Mouse (Mus musculus): ENCODE measurements at regions not wholly inside any gene's neighbourhood (a gene's known extent, or its start where the extent isn't known, plus 50 kb on each side); places are given as distances from the start of the nearest gene placed in this dataset.

DNA sequence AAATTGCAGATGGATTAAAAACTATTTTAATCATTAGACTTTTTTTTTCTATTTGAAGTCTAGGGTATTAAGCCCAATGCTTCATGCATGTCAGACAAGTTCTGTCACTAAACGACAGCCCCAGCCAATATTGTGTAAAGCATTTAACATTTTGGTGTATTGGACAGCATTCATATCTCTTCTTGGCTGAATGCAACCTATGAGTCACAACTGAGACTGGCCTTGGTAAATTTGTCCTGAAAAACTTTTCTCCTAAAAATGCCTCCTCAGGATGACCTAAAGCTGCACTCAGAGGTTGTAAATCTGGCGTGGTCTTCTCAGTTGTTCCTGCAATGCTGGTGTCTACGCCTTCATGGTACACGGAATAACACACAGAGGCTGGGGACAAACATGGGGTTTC, 78.7 kb upstream of the Gpr141 start:
- Histone ChIP-seq H3K9ac (ENCODE audit: low read depth, low read length) (no peak overlapping the region), H3K9me3 (ENCODE audit: control insufficient read depth, low read length) (no peaks in the 10 kb centered on the region), H3K4me3 (ENCODE audit: low read length) (no peak overlapping the region), H3K4me2 (ENCODE audit: low read depth, low read length) (no peak overlapping the region), H3K36me3 (ENCODE audit: control insufficient read depth, insufficient read depth, low read length) (no peaks in the 10 kb centered on the region), H3K4me1 (ENCODE audit: control insufficient read depth, insufficient read depth, low read length) (no peaks in the 10 kb centered on the region), H3K27ac (ENCODE audit: low read length) (no peak overlapping the region), H3K27me3 (replicated peaks; ENCODE audit: control insufficient read depth, insufficient read depth, low read length) (no peaks in the 10 kb centered on the region)
- ATAC-seq: no peak
- WGBS: 82% methylated on average over 4 of the region's 4 CpGs

DNA sequence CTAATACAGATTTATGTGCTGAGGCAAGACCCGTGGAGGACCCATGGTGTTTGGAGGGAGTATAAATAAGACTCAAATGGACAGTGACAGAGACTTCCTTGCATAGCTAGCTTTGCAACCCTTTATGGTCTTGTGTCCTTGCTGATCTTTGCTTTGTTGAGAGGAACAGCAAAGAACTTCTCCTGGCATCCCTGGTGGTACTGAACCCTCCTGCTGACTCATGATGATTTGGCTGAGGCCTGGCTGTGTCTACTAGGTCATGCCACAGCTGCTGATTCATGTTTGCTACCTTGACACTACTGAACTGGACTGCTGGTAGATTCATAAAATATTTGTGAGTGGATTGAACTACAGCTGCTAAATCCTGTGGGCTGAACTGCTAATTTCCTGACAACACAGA, 73.1 kb upstream of the Gpr141 start:
- no peaks in the 10 kb centered on the region for H3K9me3 ChIP-seq (ENCODE audit: control insufficient read depth, low read length)
- 63% methylated on average over 1 of the region's 1 CpGs for WGBS
- H3K4me3 ChIP-seq (ENCODE audit: low read length): no peak overlapping the region
- H3K27me3 ChIP-seq (replicated peaks; ENCODE audit: control insufficient read depth, insufficient read depth, low read length): no peaks in the 10 kb centered on the region
- no peak for ATAC-seq
- H3K9ac ChIP-seq (ENCODE audit: low read depth, low read length): no peak overlapping the region
- H3K36me3 ChIP-seq (ENCODE audit: control insufficient read depth, insufficient read depth, low read length): no peaks in the 10 kb centered on the region
- H3K4me1 ChIP-seq (ENCODE audit: control insufficient read depth, insufficient read depth, low read length): no peaks in the 10 kb centered on the region
- no peak overlapping the region for H3K27ac ChIP-seq (ENCODE audit: low read length)
- H3K4me2 ChIP-seq (ENCODE audit: low read depth, low read length): no peak overlapping the region

DNA sequence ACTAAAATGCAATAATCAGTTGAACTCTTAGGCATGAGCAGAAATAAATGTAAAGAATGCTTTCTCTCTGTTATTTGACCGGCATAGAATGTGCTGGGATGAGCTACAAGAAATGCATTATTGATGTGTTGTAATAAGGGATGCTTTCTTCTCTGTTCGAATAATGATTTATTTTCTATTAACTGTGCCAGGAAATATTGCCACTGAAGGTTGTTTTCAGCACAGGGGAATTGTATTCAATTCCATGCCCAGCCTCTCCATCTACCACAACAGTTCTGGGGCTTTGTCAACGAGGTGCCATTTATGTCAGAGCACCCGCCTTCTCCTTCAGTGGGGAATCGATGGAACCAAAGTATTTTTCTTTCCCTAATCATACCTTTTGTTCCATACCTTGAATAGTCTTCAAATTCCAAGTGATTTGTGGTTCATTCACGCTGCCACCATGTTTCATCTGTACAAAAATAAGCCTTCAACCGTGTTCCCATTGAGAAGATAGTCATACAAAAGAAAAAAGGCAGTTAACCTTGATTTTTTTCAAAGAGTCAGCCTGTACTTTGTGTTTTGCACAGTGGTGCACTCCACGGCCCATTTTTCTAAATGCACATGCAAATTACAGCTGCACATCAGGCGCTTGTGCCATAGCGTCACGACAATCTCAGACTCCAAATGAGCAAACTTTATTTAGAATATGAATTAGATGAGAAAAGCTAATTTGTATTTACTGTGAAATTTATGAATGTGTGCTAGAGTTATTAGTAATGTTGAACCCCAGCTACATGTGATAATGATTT, 65.1 kb upstream of the Gpr141 start:
- Histone ChIP-seq H3K27ac (ENCODE audit: low read length) (no peak overlapping the region), H3K27me3 (replicated peaks; ENCODE audit: control insufficient read depth, insufficient read depth, low read length) (no peaks in the 10 kb centered on the region), H3K4me1 (ENCODE audit: control insufficient read depth, insufficient read depth, low read length) (no peaks in the 10 kb centered on the region), H3K36me3 (ENCODE audit: control insufficient read depth, insufficient read depth, low read length) (no peaks in the 10 kb centered on the region), H3K9me3 (ENCODE audit: control insufficient read depth, low read length) (no peaks in the 10 kb centered on the region), H3K4me2 (ENCODE audit: low read depth, low read length) (no peak overlapping the region), H3K9ac (ENCODE audit: low read depth, low read length) (no peak overlapping the region), H3K4me3 (ENCODE audit: low read length) (no peak overlapping the region)
- no peak for ATAC-seq
- 81% methylated on average over 11 of the region's 11 CpGs for WGBS

DNA sequence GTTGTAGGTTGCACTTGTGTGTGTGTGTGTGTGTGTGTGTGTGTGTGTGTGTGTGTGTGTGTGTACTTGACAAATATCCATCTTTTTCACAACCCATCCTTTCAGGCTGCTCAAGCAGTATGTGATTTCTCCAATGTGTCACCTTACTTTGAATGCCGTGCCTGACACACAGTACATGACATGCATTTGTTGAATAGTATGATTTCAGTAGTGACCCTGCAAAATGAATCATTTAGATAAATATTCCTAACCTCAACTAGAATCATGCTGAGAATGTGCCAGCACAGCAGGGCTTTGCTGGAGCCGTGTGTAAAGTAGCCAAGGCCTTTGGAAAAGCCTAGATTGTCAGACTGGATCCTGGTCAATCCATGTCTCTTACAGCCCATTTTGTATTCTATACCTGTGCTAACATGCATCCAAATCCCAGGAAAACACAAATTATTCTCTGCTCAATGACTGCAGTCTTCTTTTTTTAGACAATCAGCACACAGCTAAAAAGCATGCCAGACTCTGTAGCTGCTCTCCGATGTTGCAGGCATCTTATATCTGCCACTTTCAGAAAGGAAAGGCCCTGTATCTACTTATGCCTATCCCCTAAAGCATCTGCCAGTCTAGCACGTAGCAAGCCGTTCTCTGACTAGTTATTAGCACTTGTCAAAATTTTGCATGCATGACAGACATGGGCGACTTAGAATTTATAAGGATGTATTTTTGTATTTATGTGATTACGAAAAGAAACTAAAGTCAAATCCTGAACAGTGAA, 60.0 kb upstream of the Gpr141 start:
- ATAC-seq: no peak
- Histone ChIP-seq H3K27ac (ENCODE audit: low read length) (no peak overlapping the region), H3K9me3 (ENCODE audit: control insufficient read depth, low read length) (no peaks in the 10 kb centered on the region), H3K36me3 (ENCODE audit: control insufficient read depth, insufficient read depth, low read length) (no peaks in the 10 kb centered on the region), H3K4me1 (ENCODE audit: control insufficient read depth, insufficient read depth, low read length) (no peaks in the 10 kb centered on the region), H3K27me3 (replicated peaks; ENCODE audit: control insufficient read depth, insufficient read depth, low read length) (no peaks in the 10 kb centered on the region), H3K4me3 (ENCODE audit: low read length) (no peak overlapping the region), H3K9ac (ENCODE audit: low read depth, low read length) (no peak overlapping the region), H3K4me2 (ENCODE audit: low read depth, low read length) (no peak overlapping the region)
- WGBS: 87% methylated on average over 7 of the region's 7 CpGs

DNA sequence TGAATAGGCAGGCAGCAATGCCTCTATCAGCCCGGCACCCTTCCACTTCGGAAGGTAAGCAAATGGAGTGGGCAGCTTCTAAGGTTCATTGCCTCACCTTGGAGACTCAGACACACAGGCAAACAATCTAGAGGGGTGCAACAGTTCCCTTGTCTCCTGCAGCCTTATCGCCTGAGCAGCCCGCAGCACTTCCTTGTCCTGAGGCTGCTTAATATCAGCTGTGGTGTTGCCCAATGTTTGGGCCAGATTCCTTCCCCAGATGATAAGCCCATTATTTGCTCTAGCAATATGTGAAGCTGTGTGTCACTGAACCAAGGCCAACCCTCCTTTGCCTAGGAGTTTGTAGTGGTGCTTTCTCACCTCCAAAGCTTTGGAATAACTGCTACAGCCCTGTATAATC, 58.8 kb upstream of the Gpr141 start:
- 59% methylated on average over 4 of the region's 4 CpGs for WGBS
- H3K4me2 ChIP-seq (ENCODE audit: low read depth, low read length): no peak overlapping the region
- H3K4me1 ChIP-seq (ENCODE audit: control insufficient read depth, insufficient read depth, low read length): no peaks in the 10 kb centered on the region
- no peak overlapping the region for H3K27ac ChIP-seq (ENCODE audit: low read length)
- no peaks in the 10 kb centered on the region for H3K9me3 ChIP-seq (ENCODE audit: control insufficient read depth, low read length)
- H3K36me3 ChIP-seq (ENCODE audit: control insufficient read depth, insufficient read depth, low read length): no peaks in the 10 kb centered on the region
- no peak overlapping the region for H3K4me3 ChIP-seq (ENCODE audit: low read length)
- ATAC-seq: peak; percentile 90
- no peaks in the 10 kb centered on the region for H3K27me3 ChIP-seq (replicated peaks; ENCODE audit: control insufficient read depth, insufficient read depth, low read length)
- no peak overlapping the region for H3K9ac ChIP-seq (ENCODE audit: low read depth, low read length)

DNA sequence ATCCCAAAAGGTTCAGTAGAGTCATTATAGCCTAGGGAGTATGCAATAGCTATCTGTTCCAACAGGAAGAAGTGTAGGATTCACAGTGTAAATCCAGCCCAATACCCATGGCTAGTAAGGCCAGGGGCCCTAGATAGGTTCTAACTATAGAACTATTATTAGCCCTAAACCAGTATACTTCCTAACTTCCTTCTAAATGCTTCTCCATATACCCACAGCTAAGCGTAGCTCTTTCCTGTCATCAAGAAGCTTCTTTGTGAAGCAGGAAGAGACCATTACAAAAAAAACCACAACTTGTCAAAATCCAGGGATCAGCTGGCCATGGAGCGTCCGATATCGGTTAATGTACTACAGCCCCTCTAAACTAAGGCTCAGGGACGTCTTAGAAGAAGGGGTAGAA, 57.7 kb upstream of the Gpr141 start:
- Histone ChIP-seq H3K36me3 (ENCODE audit: control insufficient read depth, insufficient read depth, low read length) (no peaks in the 10 kb centered on the region), H3K4me3 (ENCODE audit: low read length) (no peak overlapping the region), H3K27ac (ENCODE audit: low read length) (no peak overlapping the region), H3K4me1 (ENCODE audit: control insufficient read depth, insufficient read depth, low read length) (no peaks in the 10 kb centered on the region), H3K9me3 (ENCODE audit: control insufficient read depth, low read length) (no peaks in the 10 kb centered on the region), H3K9ac (ENCODE audit: low read depth, low read length) (no peak overlapping the region), H3K4me2 (ENCODE audit: low read depth, low read length) (no peak overlapping the region), H3K27me3 (replicated peaks; ENCODE audit: control insufficient read depth, insufficient read depth, low read length) (no peaks in the 10 kb centered on the region)
- ATAC-seq: no peak
- 83% methylated on average over 5 of the region's 5 CpGs for WGBS

DNA sequence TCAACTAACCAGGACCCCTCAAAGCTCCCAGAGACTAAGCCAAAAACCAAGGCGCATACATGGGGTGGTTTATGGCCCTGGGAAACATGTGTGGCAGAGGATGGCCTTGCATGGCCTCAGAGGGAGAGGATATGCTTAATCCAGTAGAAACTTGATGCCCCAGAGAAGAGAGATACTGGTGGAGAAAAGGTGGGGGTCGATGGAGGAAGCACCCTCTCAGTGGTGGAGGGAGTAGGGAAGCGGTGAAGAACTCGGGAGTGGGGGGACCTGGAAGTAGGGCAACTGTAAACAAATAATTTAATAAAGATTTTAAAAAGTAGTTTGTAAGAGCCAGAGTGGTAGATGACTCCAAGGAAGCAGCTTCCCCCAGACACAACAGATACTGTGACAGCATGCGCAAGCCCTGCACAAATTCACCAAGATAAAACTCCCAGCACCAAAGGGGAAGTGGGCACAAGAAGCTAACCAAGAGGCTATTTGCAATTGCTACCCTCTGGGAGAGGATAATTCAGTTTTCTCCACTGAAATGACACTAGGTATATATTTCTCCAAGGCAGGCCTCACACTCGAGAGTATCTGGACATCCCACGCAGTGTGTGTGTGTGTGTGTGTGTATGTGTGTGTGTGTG, 50.7 kb upstream of the Gpr141 start:
- Histone ChIP-seq H3K4me2 (ENCODE audit: low read depth, low read length) (no peak overlapping the region), H3K9ac (ENCODE audit: low read depth, low read length) (no peak overlapping the region), H3K36me3 (ENCODE audit: control insufficient read depth, insufficient read depth, low read length) (no peaks in the 10 kb centered on the region), H3K27ac (ENCODE audit: low read length) (no peak overlapping the region), H3K4me3 (ENCODE audit: low read length) (no peak overlapping the region), H3K9me3 (ENCODE audit: control insufficient read depth, low read length) (no peaks in the 10 kb centered on the region), H3K4me1 (ENCODE audit: control insufficient read depth, insufficient read depth, low read length) (no peaks in the 10 kb centered on the region), H3K27me3 (replicated peaks; ENCODE audit: control insufficient read depth, insufficient read depth, low read length) (no peaks in the 10 kb centered on the region)
- 80% methylated on average over 7 of the region's 7 CpGs for WGBS
- no peak for ATAC-seq

Data from intestine, embryonic 16.5 days (tissue).